Mouse (Mus musculus) left cerebral cortex, postnatal 4 days (tissue): ENCODE data around the gene Gk. TPM values are rescaled to one million over a fixed set of nuclear protein-coding genes. Genes with fewer than 3 reads are reported as not detected.

ENCODE experiments used
- total RNA-seq, 2 experiments: library from RNA; stranded (reverse); gene quantifications; 2 replicates each; pipeline ENCODE4 v1.2.3; 2021

Gk gene
- total RNA-seq, 2 experiments from 2014 or later = 18.0 to 20.2 TPM

Other genes with a start within 250 kb of the Gk start
- 10 to 100 TPM; 31.0 to 35.4 TPM for gene Tab3, start 202.8 kb downstream of the Gk start, total RNA-seq
- under 1 TPM in 1 of 2 experiments, not detected in 1; 0.08 TPM for gene 5430427O19Rik, start 93.5 kb upstream of the Gk start, total RNA-seq